Mouse (Mus musculus) cerebellum, adult 2 months (tissue): ENCODE results near the gene Pth1r.
A peak's percentile ranks its signal among the peaks of the same experiment; 100 is the strongest.

ENCODE experiments used
- CTCF ChIP-seq: fragments of 200-500 bp; IDR thresholded peaks from 2 replicates; pipeline ENCODE4 v1.5.1; 2011; ENCODE audit warnings: low read depth, mild to moderate bottlenecking, control low read depth, low read length, moderate library complexity, borderline replicate concordance; ENCODE audit not compliant: insufficient read depth
- POLR2A ChIP-seq: fragments of 200-500 bp; IDR thresholded peaks from 2 replicates; pipeline ENCODE4 v1.6.1; 2011; ENCODE audit warnings: low read length, control low read depth, borderline replicate concordance; ENCODE audit not compliant: insufficient read depth

DNA sequence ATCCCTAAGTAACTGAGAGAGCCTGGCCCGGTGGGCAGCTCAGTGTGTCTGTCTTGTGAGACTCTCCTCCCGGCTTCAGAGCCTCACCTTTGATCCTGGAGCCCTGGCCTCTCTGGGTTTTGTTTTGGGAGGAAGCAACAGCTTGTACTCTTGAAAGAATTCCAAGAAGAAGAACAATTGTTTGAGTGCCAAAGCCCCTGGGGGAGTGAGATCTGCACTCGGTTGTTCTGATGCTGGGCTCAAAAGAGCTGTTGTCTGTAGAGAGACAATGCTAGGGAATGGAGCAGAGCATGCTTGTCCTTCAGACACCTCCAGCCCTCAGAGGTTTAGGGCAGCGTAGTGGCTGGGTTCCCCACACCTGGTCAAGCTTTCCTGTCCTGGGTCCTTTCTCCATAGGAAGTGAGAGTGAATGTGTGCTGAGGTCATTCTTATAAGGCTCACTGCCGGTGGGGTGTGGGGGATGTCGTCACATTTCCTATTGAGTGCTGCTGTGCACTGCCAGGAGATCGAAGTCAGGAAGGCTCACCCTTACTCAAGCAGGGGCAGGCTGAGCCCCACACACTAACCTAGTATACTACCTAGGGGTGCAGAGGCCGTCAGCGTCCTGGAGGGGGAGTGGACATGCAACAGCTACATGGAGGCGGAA is 73.7 kb downstream of the Pth1r start:
- TF ChIP-seq CTCF (no peak), POLR2A (peak; percentile 34; the same call in 1 of the 2 replicates)
